In the genomic region with DNA sequence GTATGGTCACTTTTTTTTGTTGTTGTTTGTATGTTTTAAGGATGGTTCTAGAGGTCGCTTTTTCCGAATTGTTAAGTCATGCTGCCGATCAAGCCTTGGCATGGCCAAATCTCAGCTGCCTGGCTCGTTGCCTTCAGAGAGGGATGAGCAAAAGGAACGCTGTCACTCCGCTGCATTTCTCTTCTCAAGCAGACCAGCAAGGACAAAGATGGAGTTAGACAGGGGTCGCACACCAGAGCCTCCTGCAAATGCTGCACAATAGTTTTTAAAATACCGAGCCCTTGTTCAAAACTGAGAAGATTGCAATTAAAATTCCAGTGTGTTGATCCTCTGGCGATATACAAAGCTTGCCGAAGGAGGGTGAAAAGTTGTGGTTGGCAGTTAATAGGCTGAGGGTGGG, we compare ENCODE assay signal across 17 mouse cellular contexts.
"Had no signal": no experiment of that assay in that cellular context is flagged by ENCODE, and none has a peak within 500 bp of the region (broad histone marks: within the 10 kb centered on the region; RNA-seq: fewer than 3 reads in every experiment).

No protein-coding gene starts in this region.

- H3K9ac ChIP-seq: lung, embryonic 14.5 days; midbrain, embryonic 13.5 days; midbrain, embryonic 15.5 days; neural tube, embryonic 13.5 days; neural tube, embryonic 15.5 days had no signal

- H3K36me3 ChIP-seq: midbrain, embryonic 10.5 days; midbrain, embryonic 13.5 days; midbrain, embryonic 15.5 days; neural tube, embryonic 13.5 days; neural tube, embryonic 15.5 days had no signal

- H3K4me1 ChIP-seq: midbrain, embryonic 15.5 days; neural tube, embryonic 15.5 days had no signal

- DNase-seq: lung, adult 18-20 months; lung, embryonic 14.5 days; lung, postnatal 10 days; lung, postnatal 4 days; right cerebral cortex, adult 18-20 months; right cerebral cortex, postnatal 25 days; right cerebral cortex, postnatal 4 days; spleen, adult 18-20 months; thymus, adult 18-20 months; thymus, postnatal 14 days; thymus, postnatal 36 days had no signal

- H3K27ac ChIP-seq: midbrain, embryonic 10.5 days; midbrain, embryonic 13.5 days; midbrain, embryonic 15.5 days; neural tube, embryonic 13.5 days; neural tube, embryonic 15.5 days had no signal

- H3K27me3 ChIP-seq: midbrain, embryonic 13.5 days; midbrain, embryonic 15.5 days; neural tube, embryonic 13.5 days; neural tube, embryonic 15.5 days had no signal

- ATAC-seq: midbrain, embryonic 13.5 days; midbrain, embryonic 15.5 days had no signal

- H3K9me3 ChIP-seq: midbrain, embryonic 10.5 days; midbrain, embryonic 13.5 days; midbrain, embryonic 15.5 days; neural tube, embryonic 13.5 days; neural tube, embryonic 15.5 days had no signal

- H3K4me3 ChIP-seq: midbrain, embryonic 10.5 days; midbrain, embryonic 13.5 days; midbrain, embryonic 15.5 days; myocyte; neural tube, embryonic 13.5 days; neural tube, embryonic 15.5 days had no signal

- H3K4me2 ChIP-seq: lung, embryonic 14.5 days; midbrain, embryonic 13.5 days; midbrain, embryonic 15.5 days; neural tube, embryonic 13.5 days; neural tube, embryonic 15.5 days had no signal
